Mouse (Mus musculus) common myeloid progenitor, adult 5-6 weeks (primary cell): Measurements from ENCODE around the gene Cdc42se2. TPM values are rescaled to one million over a fixed set of nuclear protein-coding genes. Genes with fewer than 3 reads are reported as not detected.

Experiments used
- total RNA-seq: library from RNA; stranded (forward); fragments of 200-1000, 187-1606 nt; gene quantifications from 2 replicates; pipeline ENCODE4 v1.2.3, GENCODE M21; 2017

Gene Cdc42se2
- total RNA-seq, 1 experiment from 2014 or later: 70.1 TPM

Other genes with a start within 250 kb of the Cdc42se2 start
- 0.63 and 16.5 TPM in 2 replicates for gene Lyrm7, start 73.2 kb upstream of the Cdc42se2 start, total RNA-seq
- 473 and 553 TPM in 2 replicates for gene Hint1, start 78.7 kb upstream of the Cdc42se2 start, total RNA-seq
- 0.23 and 0.29 TPM in 2 replicates for gene Gpx3, start 114.8 kb upstream of the Cdc42se2 start, total RNA-seq
- 14.9 and 20.2 TPM in 2 replicates for gene Tnip1, start 175.2 kb upstream of the Cdc42se2 start, total RNA-seq
- gene Anxa6, start 245.8 kb upstream of the Cdc42se2 start, total RNA-seq: 46.0 and 55.3 TPM in 2 replicates